Mouse (Mus musculus) adrenal gland, postnatal 4 days (tissue): ENCODE data around the gene D430042O09Rik. TPM values are rescaled to one million over a fixed set of nuclear protein-coding genes. Genes with fewer than 3 reads are reported as not detected.
"Not testable (repeated sequence)": the region's sequence is repeated elsewhere in the genome, so short reads cannot be mapped to it uniquely, and the experiment has no call there.

Experiments used
- DNase-seq, 2 experiments: peaks; one replicate each; pipeline ENCODE4 v3.0.0; 2021 to 2022; ENCODE audit warnings: low spot score in 2 of 2, mixed read lengths in 2 of 2
- long read RNA-seq, 2 experiments: library from polyadenylated mRNA; stranded (forward); transcript quantifications; one replicate each; pipeline ENCODE4 v2.0.0; 2021
- total RNA-seq, 2 experiments: library from RNA; stranded (reverse); gene quantifications; 2 replicates each; pipeline ENCODE4 v1.2.3; 2021

D430042O09Rik gene
- 10 to 100 TPM; 25.1 to 29.6 TPM for total RNA-seq
- long read RNA-seq, experiment 1, full-length matches to known transcripts, result 2 of 5 reads
- long read RNA-seq, experiment 1, partial matches to known transcripts, result 1 of 5 reads
- long read RNA-seq, experiment 1, other reads (novel, unspliced or antisense), result 2 of 5 reads
- long read RNA-seq, experiment 2, full-length matches to known transcripts, result 4 of 10 reads
- long read RNA-seq, experiment 2, partial matches to known transcripts, result 5 of 10 reads
- long read RNA-seq, experiment 2, other reads (novel, unspliced or antisense), result 1 of 10 reads

DNA sequence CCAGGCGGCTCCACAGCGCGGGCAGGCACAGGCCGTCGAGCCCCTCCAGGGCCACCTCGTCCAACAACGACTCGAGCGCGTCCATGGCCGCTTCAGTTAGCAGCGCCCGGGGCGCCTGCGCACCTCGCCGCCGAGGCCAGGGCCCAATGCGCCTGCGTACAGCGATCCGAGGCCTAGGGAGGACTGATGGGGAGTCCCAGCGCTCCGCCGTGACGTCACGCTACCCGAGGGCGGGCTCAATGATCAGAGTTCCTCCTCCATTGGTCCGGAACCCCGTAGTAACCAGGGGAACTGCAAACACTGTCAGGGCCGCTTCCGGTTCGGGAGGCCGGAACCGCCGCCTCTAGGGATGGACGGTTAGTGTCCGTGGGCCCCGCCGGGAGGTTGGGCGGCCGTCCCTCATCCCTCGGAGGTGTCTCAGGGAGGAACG lies at the start of gene D430042O09Rik, which contains the start of gene Gtf3c1:
Gene D430042O09Rik (plus strand): TSS at position 296 of the 430 bp plus-strand sequence.
Gene Gtf3c1 (minus strand): TSS at position 188 of the 430 bp plus-strand sequence.
- peak; percentile 99 to 100 for DNase-seq

DNA sequence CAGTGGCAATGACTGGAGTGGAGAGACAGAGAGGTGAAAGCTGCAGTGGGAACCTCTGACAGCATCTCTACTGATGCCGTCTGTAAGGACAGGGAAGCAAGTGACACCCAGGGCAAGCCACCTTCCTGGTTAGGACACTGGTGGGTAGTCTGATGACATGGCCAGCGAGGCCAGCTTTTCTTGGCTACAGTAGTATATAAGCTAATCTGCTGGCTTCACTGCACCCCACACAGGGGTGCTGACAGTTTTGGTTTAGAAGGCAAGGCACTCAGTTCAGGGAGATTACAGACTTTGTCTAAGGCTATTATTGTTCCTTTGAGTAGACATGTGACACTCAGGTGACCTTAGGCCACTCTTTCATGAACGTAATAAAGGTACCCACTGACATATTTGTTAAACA lies 44.0 kb upstream of the D430042O09Rik start:
- no peak for DNase-seq

DNA sequence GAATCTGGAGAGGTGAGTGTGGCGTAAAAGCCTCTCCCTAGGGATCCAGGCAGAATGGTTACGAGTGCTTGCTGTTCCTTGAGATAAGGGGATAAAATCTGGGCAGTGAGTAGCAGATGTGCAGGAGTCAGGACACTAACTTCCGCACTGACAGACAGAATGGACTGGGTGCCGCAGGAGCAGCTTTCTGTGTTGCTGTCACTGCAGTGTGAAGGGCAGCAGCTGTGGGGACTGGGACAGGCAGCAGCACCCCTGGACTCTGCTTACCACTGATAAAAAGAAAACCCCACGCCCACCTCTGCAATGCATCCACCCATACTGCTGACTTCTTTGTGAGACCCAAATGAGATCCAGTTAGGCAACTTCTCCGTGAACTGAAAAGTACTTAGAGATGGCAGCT lies 36.8 kb upstream of the D430042O09Rik start:
- no peak for DNase-seq

DNA sequence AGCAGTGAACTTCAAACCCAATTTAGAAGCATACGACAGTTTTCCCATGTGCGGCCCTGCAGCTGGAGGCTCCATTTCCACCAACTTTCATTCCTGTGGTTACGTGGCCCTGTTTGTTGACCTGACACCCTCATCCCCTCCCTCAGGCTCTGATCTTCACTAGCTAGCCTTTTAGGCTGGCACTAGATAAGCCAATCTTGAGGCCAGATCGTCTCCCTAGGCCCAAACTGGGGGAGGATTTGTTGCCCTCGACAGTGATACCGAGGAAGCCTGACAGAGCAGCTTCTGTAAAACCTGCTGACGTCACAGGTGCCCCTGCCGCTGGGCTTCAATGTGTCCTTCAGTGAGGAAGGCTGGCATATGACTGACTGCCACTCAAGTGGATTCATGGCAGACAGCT lies 36.3 kb upstream of the D430042O09Rik start:
- no peak for DNase-seq

DNA sequence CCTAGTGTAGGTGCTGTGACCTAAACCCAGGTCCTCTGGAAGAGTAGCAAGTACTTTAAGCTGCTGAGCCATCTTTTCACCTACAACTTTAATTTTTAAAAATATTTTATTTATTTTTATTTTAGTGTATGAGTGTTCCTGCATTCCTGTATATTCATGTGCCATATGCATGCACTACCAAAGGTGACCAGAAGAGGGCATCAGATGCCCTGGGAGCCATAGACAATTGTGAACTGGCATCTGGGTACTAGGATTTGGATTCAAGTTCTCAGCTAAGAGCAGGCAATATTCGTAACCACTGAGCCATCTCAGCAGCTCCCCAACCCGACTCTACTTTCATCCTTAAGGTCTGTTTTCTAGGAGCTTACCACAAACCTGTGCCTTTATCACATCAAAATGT lies 32.8 kb upstream of the D430042O09Rik start:
- DNase-seq, result no peak

DNA sequence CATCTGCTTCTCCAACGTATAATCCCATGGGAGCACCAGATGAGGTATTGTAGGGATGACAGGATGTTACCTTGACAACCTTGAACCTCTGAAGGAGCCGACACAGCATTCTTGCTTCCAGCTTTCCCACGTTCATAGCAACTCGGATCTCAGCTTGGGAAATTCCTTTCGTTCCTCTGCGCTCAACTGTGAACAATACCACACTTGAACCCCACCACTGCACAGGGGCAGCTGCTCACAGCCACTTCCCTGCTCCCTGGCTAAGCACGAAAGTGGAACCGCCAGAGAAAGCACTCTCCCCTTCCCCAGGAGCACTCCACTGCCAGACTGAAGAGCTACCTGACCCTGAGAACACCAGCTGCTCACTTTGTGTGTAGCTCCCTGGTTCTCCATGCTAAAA lies 28.9 kb upstream of the D430042O09Rik start:
- DNase-seq, result no peak

DNA sequence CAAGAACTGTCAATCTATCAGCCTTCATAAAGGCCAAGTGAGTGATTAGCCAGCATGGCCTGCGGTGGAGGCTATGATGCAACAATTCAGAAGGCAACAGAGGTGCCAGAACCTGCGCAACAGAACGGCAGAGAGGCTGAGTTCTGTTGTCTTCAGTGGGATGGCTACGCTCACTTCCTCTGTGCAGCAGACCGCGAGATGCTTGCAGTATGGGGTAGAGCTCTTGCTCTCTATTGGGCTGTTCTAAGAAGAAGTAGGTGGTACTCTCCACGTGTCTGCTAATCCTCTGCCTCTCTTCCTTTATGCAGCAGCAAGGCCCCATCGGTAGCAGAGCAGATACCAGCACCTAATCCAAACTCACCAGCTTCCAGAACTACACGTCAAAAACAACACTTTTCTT lies 27.8 kb upstream of the D430042O09Rik start:
- no peak for DNase-seq

DNA sequence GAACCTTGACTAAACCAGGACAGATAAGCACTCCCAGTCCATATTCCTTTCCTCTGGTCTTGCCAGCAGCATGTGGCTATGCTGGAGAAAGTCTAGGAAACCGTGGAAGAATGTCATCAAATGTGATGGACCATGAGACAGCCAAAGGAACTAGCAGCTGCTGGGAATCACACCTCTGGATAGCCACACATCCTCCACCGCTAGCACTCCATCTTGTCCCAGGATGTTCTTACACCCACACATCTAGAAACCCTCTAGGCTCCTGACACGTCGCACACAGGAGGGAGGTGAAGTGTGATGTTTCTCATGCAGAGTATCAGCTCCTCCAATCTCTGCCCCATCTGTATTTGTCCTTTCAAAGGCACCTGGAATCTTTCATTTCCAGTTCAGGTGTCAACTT lies 17.2 kb upstream of the D430042O09Rik start:
- no peak for DNase-seq

DNA sequence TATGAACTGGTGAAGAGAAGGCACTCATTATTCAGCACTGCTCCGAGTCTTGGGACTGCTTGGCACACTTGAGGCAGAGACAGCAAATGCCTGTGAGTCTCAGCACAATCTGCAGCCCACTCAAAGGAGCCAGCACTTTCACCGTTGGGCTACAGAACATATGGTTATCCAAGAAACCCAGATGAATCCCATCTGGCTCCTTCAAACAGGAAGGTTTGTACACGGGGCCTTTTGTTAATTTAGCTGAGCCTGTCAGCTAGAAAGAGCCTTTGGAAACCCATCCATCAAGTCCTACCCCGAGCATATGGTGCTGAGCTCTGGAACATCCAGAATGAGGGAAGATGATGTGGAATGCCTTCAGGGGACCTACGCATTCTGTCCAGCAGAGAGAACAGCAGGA lies 13.6 kb upstream of the D430042O09Rik start:
- no peak for DNase-seq

DNA sequence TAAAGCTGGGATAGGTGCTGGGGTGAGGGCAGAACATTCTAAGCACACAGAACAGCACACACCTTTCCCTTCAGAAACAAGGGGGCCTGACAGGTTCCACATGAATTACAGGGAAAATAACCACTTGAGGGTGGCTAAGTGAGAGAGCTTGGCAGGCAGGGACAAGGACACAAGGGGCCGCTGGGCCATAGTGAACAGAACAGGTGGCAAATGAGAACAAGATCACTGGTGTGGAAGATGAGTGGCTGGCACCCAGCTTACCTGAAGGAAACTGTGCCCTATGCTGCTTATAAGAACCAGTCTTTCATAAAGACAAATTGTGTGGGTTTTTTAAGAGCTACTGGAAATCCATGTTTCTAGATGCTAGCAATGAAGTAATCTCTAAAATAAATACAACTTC lies 4.9 kb upstream of the D430042O09Rik start:
- DNase-seq, result no peak

DNA sequence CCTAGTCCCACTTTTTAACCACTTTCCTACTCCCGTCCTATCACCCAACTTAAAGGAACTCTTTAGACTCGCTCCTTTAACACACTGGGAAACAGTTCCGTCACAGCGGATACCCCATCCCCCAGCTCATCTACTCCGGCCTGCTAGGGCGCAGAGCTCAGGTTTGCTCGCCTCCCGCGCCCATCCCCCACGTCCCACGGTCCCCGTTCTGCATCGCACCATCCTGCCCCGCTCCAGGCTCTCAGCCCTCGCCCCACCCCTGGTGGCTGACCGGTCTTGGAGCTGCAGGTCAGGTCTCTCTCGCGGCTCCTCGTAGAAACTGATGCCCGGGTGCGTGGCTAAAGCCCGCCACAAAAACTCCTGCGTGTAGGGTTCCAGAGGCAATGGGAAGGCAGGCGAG lies 502 bp upstream of the D430042O09Rik start:
- DNase-seq, result peak in 1 of 2 experiments; percentile 56

DNA sequence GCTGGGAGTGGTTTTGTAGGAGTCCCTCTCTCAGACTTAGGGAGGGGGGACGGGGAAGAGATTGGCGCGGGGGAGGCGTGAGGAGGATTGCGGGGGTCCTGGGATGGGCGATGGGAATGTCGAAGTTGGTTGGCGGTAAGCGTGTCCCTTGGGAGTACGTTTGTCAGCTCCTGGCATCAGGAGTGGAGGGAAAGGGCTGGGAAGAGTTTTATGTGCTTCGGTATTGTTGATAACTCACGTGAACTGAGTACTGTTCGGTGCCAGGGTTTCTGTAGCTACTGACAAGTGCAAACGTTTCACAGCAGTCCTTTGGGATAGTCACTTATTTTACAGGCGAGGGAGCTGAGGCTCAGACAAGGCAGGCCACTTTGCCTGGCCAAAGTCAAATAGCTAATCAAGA lies 412 bp downstream of the D430042O09Rik start:
- no peak for DNase-seq

DNA sequence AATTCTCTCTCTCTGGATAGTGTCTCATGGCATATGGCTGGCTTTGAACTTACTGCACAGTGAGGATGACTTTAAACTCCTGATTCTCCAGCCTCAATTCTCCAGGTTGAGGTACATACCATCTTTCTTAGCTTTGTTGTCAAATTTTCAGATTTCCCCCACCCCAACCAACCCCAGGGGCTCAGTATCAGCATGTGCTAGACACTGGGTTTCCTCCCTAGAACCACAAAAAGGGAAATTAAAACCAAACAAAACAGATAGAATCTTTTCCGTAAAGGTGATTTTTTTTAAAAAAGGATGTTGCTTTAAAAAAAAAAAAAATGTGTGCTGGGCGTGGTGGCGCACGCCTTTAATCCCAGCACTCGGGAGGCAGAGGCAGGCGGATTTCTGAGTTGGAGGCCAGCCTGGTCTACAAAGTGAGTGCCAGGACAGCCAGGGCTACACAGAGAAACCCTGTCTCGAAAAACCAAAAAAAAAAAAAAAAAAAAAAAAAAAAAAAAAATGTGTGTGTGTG lies 5.9 kb downstream of the D430042O09Rik start:
- DNase-seq, result not testable (repeated sequence)

DNA sequence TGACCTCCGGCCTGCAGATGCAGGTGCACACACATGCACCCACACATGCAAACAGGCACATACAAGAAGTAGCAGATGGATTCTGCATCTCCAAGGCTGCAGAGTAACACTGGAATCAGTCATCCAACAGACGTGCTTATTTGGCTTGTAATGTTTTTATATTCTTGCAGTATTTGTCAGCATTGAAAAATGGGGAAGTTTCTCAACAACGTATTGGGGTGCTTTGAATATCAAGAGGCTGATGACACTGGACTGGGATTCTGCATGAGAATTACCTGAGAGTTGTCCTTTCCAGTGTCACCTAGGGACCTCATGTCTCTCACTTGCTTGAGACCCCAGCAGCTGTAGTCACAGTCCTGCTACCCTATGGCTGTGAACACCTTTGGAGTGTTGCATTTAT lies 7.1 kb downstream of the D430042O09Rik start:
- no peak for DNase-seq

DNA sequence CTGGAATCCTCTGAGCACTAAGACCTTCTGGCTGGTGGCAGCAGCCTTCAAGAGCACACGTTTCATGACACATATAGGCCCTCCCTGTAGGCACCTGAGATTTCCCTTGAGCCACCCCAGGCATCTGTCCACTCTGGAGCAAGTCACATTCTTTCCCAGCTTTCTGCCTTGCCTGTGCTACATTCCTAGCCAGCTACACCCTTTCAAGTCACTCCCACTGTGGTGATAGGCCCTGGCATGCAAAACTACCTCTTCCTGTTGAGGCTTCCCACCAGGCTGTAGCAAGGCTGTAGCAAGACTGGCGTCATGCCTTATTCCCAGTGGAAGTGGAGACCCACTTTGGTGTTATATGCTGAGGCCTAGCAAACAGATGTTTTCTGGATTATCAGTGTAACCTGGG lies 9.0 kb downstream of the D430042O09Rik start:
- no peak for DNase-seq

DNA sequence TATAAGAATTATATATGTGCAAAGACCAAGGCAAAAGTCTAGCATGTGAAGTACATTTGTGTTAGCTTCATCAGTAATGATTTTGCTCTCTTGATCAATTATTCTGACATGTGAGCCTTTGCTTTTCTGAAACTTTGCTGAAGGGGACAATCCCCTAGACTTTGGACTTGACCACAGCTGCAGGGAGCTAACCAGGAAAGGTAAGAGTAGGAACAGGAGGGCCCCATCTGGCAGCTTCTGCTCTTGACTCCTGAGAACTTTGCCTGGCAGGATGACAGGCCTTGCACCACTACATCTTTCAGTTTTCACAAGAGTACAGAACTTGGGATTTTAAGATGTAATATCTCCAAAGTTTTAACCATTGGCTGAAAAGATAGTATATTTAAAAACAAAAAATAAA lies 9.9 kb downstream of the D430042O09Rik start:
- DNase-seq, result no peak

DNA sequence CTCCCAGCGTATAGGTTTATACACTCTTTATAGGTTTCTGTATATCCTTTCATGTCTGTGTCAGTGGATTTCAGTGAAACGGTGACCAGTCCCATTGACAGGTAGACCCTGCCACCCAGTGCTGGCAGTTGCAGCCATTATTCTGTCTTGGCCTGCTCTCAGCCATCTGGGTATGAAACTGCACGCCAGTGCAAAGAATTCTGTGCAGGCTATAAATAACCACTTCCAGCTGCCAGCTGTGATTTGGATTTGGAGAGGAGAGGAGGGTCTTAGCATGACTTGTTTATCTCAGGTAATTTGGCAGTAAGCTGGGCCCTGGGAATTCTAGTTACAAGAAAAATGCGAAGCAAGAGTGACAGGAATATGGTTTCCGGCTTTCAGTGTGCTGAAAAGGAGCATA lies 12.7 kb downstream of the D430042O09Rik start:
- no peak for DNase-seq

DNA sequence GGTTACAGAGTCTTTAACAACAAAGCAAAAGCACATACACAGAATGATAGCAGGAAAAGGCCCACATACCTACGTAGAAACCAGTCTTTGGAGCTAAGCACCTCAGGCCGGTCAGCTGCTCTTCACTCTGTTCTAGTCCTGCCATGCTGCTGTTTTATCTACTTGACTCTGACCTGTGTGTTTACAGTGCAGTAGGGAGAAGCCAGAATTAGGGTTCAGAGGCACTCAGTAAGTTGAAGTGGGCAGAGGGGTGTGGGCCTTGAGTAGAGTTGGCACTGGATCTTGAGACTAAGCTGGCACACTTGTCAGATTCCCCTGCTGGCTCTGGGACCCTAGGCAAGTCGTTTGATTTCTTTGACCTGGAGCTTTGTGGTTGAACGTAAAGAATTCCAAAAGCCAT lies 13.3 kb downstream of the D430042O09Rik start:
- DNase-seq, result no peak

DNA sequence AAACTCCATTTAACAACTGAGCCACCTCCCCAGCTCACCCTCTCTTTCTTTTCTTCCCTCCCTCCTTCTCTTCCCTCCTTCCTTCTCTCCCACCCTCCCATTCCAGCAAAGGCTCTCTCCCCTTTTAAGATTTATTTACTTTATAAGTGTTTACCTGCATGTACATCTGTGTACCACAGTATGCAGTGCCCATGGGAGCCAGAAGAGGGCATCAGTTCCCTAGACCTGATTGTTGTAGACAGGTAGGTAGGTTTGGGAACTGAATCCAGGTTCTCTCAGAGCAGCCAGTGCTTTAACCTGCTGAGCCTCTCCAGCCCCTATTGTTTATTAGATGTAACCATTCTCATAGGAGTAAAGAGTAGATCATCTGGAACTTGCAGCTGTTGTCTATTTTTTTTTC lies 14.4 kb downstream of the D430042O09Rik start:
- no peak for DNase-seq

DNA sequence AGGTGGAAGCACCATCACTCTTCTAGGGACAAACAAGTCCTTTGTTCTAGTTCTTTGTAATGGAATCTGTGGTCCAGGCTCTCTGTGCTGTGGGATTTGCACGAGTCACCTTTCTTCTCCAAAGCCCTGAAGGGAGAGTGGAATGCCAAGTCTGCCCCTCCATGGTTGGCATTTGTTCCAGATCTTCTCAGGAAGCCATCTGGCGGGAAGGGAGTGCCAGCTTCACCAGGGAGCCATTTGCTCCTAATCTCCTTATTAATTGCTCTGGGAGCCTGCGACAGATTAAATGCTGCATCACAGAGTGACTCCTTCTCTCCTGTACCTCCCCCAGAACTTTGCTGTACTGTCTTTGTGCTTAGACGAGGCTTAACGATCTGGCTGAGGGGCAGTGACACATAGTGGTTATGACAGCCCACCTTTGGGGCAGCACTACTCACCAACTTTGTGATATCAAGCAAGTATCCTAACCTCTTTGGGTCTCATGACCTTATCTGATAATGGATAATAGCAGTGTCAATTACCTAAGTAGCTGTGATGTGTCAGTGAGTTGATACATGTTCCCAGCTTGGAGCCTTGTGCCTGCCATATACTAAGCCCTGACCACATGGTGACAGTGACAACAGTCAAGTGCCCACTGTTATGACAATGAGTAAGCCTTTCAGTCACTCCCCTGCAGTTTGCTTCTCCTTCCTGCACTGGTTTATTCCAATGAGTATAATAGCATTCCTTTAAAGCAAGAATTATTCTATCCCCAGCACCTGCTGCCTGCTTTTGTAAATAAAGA lies 15.7 kb downstream of the D430042O09Rik start:
- no peak for DNase-seq

DNA sequence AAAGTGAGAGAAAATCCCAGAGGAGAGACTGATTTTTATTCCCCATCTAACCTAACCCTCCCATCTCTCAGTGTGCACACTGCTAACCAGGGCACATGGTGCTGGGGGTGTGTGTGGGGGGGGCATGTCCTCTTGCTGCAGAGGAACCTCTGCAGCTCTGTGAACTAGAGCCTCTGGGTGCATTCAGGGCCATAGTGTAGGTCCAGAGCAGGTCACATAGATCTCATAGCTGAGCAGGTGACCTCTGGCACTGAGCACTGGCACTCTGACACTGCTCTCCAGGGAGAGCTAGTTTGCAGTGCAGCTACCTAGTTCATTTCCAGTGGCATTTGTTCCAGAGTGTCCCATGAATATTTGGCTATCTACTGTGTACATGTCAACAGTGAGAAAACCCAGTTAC lies 24.0 kb downstream of the D430042O09Rik start:
- DNase-seq, result no peak

DNA sequence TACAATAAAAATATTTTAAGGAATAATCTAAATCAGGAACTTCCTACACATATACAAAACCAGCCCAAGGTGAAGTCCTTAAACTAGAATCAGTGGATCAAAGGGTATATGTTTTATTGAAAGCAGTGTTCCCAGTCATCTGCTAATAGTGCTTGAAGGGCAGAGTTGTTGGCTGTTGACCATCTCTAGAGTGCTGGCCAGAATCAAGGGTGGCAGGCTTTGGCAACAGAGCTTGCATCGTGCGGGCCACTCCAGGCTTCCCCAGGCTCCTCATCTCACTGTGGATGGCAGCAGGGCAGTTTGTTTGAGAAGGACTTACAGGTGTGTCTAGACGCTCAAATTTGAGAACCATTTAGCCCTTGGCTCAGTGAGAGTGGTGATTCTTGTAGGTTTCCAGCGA lies 26.1 kb downstream of the D430042O09Rik start:
- no peak for DNase-seq
